Mouse (Mus musculus) mature B cell (primary cell): ENCODE results near the gene Olfr484.
"Not testable (repeated sequence)": the region's sequence is repeated elsewhere in the genome, so short reads cannot be mapped to it uniquely, and the experiment has no call there.

Experiments used
- in situ Hi-C: fragments of 300-500 bp; cut with MboI; formaldehyde crosslinking; loops from 2 replicates; pipeline ENCODE4 v1.14.3; 2019

The Olfr484 gene

GRCm38 (mm10) chr7:108127349-108127748, at the start of gene Olfr484:
TSS of gene Olfr484 (minus strand) at chr7:108127449.
- in situ Hi-C loops, result no loop called here

GRCm38 (mm10) chr7:108172642-108173041, 45.4 kb upstream of the Olfr484 start, which contains the start of gene Olfr486:
TSS of gene Olfr486 (minus strand) at chr7:108172742.
- in situ Hi-C loops, result not testable (repeated sequence)

- in situ Hi-C loops, result no loop called here
Observed at GRCm38 (mm10) chr7:108159771-108160170, 32.5 kb upstream of the Olfr484 start, which contains the start of gene Olfr485. TSS of gene Olfr485 (minus strand) at chr7:108159871.

- in situ Hi-C loops, result no loop called here
Observed at GRCm38 (mm10) chr7:108121416-108121815, 5.8 kb downstream of the Olfr484 start.

- in situ Hi-C loops, result no loop called here
Observed at GRCm38 (mm10) chr7:108120681-108121080, 6.6 kb downstream of the Olfr484 start.

GRCm38 (mm10) chr7:108100549-108100948, 26.7 kb downstream of the Olfr484 start, which contains the start of gene Olfr483:
TSS of gene Olfr483 (plus strand) at chr7:108100849.
- in situ Hi-C loops, result no loop called here

GRCm38 (mm10) chr7:108097486-108097885, 29.8 kb downstream of the Olfr484 start, which contains the start of gene Olfr482:
TSS of gene Olfr482 (minus strand) at chr7:108097586.
- in situ Hi-C loops, result no loop called here

GRCm38 (mm10) chr7:108079555-108079954, 47.7 kb downstream of the Olfr484 start, which contains the start of gene Olfr481:
TSS of gene Olfr481 (plus strand) at chr7:108079855.
- in situ Hi-C loops, result no loop called here
